Mouse (Mus musculus) intestine, embryonic 16.5 days (tissue): ENCODE measurements at regions not wholly inside any gene's neighbourhood (a gene's known extent, or its start where the extent isn't known, plus 50 kb on each side); places are given as distances from the start of the nearest gene placed in this dataset.
A peak's percentile ranks its signal among the peaks of the same experiment; 100 is the strongest.

ENCODE experiments used
- ATAC-seq: fragments of 200-750 bp; cut with Nextera tagmentation; 2 replicates; pipeline ENCODE4 v1.8.0; 2017; ENCODE audit warnings: moderate TSS enrichment, moderate library complexity
- H3K27ac ChIP-seq: fragments of 300-500 bp; sonication (generic); 2 replicates; pipeline ENCODE4 v1.5.1; 2014; ENCODE audit warnings: mild to moderate bottlenecking, low read length
- H3K27me3 ChIP-seq: fragments of 300-500 bp; sonication (generic); replicated peaks from 2 replicates; pipeline ENCODE4 v1.6.1; 2014; ENCODE audit warnings: low read length, control low read depth, mixed read lengths; ENCODE audit not compliant: control insufficient read depth, insufficient read depth
- H3K36me3 ChIP-seq: fragments of 300-500 bp; sonication (generic); 2 replicates; pipeline ENCODE4 v1.6.1; 2014; ENCODE audit warnings: low read length, control low read depth; ENCODE audit not compliant: control insufficient read depth, insufficient read depth
- H3K4me1 ChIP-seq: fragments of 300-500 bp; sonication (generic); 2 replicates; pipeline ENCODE4 v1.6.1; 2014; ENCODE audit warnings: low read length, control low read depth, mixed read lengths; ENCODE audit not compliant: control insufficient read depth, insufficient read depth
- H3K4me2 ChIP-seq: fragments of 300-500 bp; sonication (generic); 2 replicates; pipeline ENCODE4 v1.6.1; 2014; ENCODE audit warnings: low read depth, low read length, control low read depth
- H3K4me3 ChIP-seq: fragments of 300-500 bp; sonication (generic); 2 replicates; pipeline ENCODE4 v1.5.1; 2014; ENCODE audit warnings: mild to moderate bottlenecking, low read length
- H3K9ac ChIP-seq: fragments of 300-500 bp; sonication (generic); 2 replicates; pipeline ENCODE4 v1.6.1; 2014; ENCODE audit warnings: low read depth, low read length
- H3K9me3 ChIP-seq: fragments of 300-500 bp; sonication (generic); 2 replicates; pipeline ENCODE4 v1.6.1; 2016; ENCODE audit warnings: low read length, control low read depth; ENCODE audit not compliant: control insufficient read depth
- WGBS: fragments of 180-500 bp; shearing (Covaris S2); extraction: QIAGEN DNeasy Blood & Tissue Kit; methylation state at CpG from one replicate; pipeline ENCODE4 v1.1.7; 2014; 5-methylcytosine and 5-hydroxymethylcytosine counted together

GRCm38 (mm10) chr10:125467503-125467902 is 78.2 kb upstream of the Slc16a7 start:
- H3K27ac ChIP-seq: no peak overlapping the region
- no peaks in the 10 kb centered on the region for H3K27me3 ChIP-seq
- no peaks in the 10 kb centered on the region for H3K36me3 ChIP-seq
- no peak overlapping the region for H3K4me2 ChIP-seq
- H3K4me3 ChIP-seq: no peak overlapping the region
- 85% methylated on average over 5 of the region's 5 CpGs for WGBS
- ATAC-seq: no peak
- H3K9me3 ChIP-seq: no peaks in the 10 kb centered on the region
- H3K4me1 ChIP-seq: no peaks in the 10 kb centered on the region
- no peak overlapping the region for H3K9ac ChIP-seq

DNA sequence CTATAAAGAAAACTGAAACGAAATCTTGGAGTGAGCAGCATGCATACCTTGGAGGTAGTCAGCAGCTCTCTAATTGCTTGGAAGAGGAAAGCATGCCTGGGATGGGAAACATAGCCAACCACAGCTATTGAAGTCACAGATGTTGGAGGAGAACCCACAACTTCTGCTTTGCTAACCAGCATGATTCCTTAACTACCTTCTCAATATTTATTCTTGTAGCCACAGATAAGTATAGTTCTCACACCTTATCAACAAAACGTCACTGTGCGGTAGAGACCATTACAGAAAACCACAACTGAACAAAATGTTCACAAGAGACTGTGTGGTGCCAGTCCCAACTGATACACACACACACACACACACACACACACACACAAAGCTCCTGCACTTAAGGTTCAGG is 99.1 kb upstream of the Slc16a7 start:
- Histone ChIP-seq H3K36me3 (no peaks in the 10 kb centered on the region), H3K4me3 (no peak overlapping the region), H3K27ac (no peak overlapping the region), H3K9me3 (no peaks in the 10 kb centered on the region), H3K4me2 (no peak overlapping the region), H3K9ac (no peak overlapping the region), H3K4me1 (no peaks in the 10 kb centered on the region), H3K27me3 (no peaks in the 10 kb centered on the region)
- no peak for ATAC-seq
- WGBS: 78% methylated on average over 3 of the region's 3 CpGs

DNA sequence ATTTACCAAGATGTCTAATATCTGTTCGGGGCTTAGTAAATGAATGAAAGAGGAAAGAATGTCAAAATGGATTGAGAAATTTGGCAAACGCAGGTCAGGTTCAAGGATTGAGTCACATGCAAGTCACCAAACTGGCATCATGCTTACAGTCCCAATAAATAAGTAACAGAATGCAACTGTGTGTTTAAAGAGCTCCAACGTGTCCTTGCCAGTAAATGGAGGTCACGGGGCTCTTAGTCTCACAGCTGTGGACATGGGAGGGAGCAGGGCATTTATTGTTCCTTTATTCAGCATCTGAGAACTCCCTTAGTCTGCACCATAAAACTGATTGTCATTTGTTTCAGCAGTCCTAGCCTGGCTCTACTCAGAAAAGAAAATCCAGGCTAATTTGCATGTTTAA is 101.1 kb upstream of the Slc16a7 start:
- Histone ChIP-seq H3K36me3 (no peaks in the 10 kb centered on the region), H3K4me1 (no peaks in the 10 kb centered on the region), H3K4me2 (no peak overlapping the region), H3K27me3 (no peaks in the 10 kb centered on the region), H3K27ac (no peak overlapping the region), H3K9ac (no peak overlapping the region), H3K9me3 (no peaks in the 10 kb centered on the region), H3K4me3 (no peak overlapping the region)
- 37% methylated on average over 4 of the region's 4 CpGs for WGBS
- no peak for ATAC-seq

DNA sequence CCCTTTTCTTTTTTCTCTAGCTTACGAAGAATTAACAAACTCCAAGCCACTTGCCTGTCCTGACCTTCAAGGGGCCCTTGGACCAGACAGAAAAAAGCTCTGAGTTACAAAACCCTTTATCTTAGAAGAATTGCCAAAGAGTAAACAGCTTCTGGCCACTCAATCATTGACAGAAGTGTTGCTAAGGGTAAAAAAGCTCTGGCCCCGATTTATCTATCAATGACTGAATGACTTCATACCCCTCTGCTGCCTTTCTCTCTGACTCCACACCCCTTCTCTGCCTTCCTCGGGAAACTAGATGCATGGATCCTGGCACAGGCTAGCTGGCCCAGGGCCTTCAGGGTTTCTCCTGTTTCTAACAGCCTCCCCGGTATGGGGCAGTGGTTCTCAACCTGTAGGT is 105.2 kb upstream of the Slc16a7 start:
- Histone ChIP-seq H3K4me1 (no peaks in the 10 kb centered on the region), H3K9me3 (no peaks in the 10 kb centered on the region), H3K36me3 (no peaks in the 10 kb centered on the region), H3K27me3 (no peaks in the 10 kb centered on the region), H3K27ac (no peak overlapping the region), H3K4me3 (no peak overlapping the region), H3K4me2 (no peak overlapping the region), H3K9ac (no peak overlapping the region)
- no peak for ATAC-seq
- WGBS: 63% methylated on average over 4 of the region's 4 CpGs

- H3K4me3 ChIP-seq: no peak overlapping the region
- H3K4me2 ChIP-seq: no peak overlapping the region
- WGBS: 31% methylated on average over 1 of the region's 1 CpGs
- no peak overlapping the region for H3K27ac ChIP-seq
- no peaks in the 10 kb centered on the region for H3K27me3 ChIP-seq
- no peak overlapping the region for H3K9ac ChIP-seq
- ATAC-seq: no peak
- no peaks in the 10 kb centered on the region for H3K4me1 ChIP-seq
- no peaks in the 10 kb centered on the region for H3K9me3 ChIP-seq
- no peaks in the 10 kb centered on the region for H3K36me3 ChIP-seq
These were observed 109.1 kb upstream of the Slc16a7 start for GRCm38 (mm10) chr10:125498347-125498746.

DNA sequence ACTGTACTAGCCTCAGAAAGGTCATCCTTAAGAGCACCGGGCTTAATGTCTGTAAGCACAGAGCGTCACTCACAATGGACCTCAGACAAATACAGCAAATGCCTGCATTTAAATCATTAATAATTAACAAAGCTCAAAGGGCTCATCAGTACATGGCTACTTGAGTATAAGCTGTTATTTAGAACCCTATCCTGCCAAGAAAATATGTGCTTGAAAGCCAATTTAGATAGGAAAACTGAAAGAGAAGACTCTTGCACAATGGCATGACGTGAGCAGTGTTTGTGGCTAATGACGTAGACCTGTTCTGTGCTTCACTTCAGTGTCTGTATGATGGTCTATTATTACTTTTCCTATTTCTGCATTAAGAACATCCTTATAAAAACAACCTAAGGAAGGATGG is 111.1 kb upstream of the Slc16a7 start:
- 58% methylated on average over 4 of the region's 4 CpGs for WGBS
- H3K36me3 ChIP-seq: no peaks in the 10 kb centered on the region
- H3K4me3 ChIP-seq: no peak overlapping the region
- no peak overlapping the region for H3K27ac ChIP-seq
- ATAC-seq: peak; percentile 87
- no peaks in the 10 kb centered on the region for H3K27me3 ChIP-seq
- no peak overlapping the region for H3K9ac ChIP-seq
- H3K4me1 ChIP-seq: no peaks in the 10 kb centered on the region
- H3K9me3 ChIP-seq: no peaks in the 10 kb centered on the region
- H3K4me2 ChIP-seq: no peak overlapping the region

- H3K4me1 ChIP-seq: no peaks in the 10 kb centered on the region
- no peaks in the 10 kb centered on the region for H3K9me3 ChIP-seq
- H3K4me3 ChIP-seq: no peak overlapping the region
- WGBS: 47% methylated on average over 5 of the region's 5 CpGs
- no peaks in the 10 kb centered on the region for H3K27me3 ChIP-seq
- H3K4me2 ChIP-seq: no peak overlapping the region
- no peak overlapping the region for H3K27ac ChIP-seq
- no peak overlapping the region for H3K9ac ChIP-seq
- H3K36me3 ChIP-seq: no peaks in the 10 kb centered on the region
- no peak for ATAC-seq
These were observed 125.8 kb upstream of the Slc16a7 start for GRCm38 (mm10) chr10:125515026-125515425.

DNA sequence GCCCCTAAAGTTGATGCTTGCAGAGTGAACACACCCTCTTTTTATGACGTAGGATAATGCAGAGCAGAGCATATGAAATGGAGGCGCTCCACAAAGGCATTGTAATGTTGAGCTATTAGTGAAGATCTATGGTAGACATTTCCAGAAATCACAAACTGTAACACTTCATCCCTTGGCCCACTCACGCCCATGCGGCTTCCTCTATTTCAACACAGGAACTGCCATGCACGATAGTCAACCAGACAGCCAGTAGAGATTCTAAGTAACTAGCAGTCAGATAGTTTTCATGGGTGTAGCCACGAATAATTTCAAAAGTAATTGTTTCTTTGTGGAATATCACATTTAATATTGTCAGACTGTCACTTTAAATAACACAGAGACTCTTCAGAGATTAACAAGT is 141.6 kb upstream of the Slc16a7 start:
- H3K4me2 ChIP-seq: no peak overlapping the region
- 87% methylated on average over 6 of the region's 6 CpGs for WGBS
- H3K27ac ChIP-seq: no peak overlapping the region
- no peaks in the 10 kb centered on the region for H3K36me3 ChIP-seq
- no peaks in the 10 kb centered on the region for H3K27me3 ChIP-seq
- no peak overlapping the region for H3K9ac ChIP-seq
- H3K4me3 ChIP-seq: no peak overlapping the region
- no peak for ATAC-seq
- H3K4me1 ChIP-seq: no peaks in the 10 kb centered on the region
- H3K9me3 ChIP-seq: no peaks in the 10 kb centered on the region

- Histone ChIP-seq H3K27me3 (no peaks in the 10 kb centered on the region), H3K36me3 (no peaks in the 10 kb centered on the region), H3K9ac (no peak overlapping the region), H3K4me2 (no peak overlapping the region), H3K4me3 (no peak overlapping the region), H3K9me3 (no peaks in the 10 kb centered on the region), H3K27ac (no peak overlapping the region), H3K4me1 (no peaks in the 10 kb centered on the region)
- 41% methylated on average over 1 of the region's 1 CpGs for WGBS
- no peak for ATAC-seq
These were observed 149.1 kb upstream of the Slc16a7 start for GRCm38 (mm10) chr10:125538316-125538715.

DNA sequence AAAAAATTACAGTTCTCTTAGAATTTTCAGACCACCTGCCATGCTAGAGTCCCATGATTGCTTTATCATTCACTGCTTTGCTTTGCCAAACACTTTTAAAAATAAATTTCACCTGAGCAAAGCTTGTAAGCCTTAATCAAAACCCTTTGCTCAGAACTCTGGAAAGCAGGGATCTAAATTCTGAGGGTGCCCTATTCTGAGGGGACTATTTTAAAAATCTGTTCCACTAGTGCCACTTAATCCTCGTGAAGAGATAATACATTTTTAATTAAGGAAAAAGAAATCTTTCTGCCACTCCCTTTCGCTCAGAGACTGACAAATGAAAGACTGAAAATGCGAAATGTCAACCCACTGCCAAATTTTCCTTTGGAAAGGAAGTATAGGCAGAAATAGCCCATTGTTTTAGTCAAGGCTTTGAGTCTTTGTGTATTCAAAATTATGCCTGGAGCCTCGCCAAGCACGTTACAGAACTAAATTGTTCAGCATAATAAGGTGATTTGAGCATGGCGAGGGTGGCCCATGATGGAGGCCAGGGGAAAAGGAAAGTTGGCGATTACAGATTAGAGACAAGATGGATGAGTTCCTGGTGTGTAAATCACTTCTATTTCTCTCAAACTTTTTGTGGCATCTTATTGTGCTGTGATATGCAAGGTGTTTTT is 197.4 kb upstream of the Slc16a7 start:
- no peak overlapping the region for H3K9ac ChIP-seq
- 72% methylated on average over 7 of the region's 7 CpGs for WGBS

More for the DNA sequence above, 197.4 kb upstream of the Slc16a7 start:
- Histone ChIP-seq H3K27me3 (no peaks in the 10 kb centered on the region), H3K4me2 (no peak overlapping the region), H3K27ac (no peak overlapping the region), H3K4me1 (no peaks in the 10 kb centered on the region), H3K9me3 (no peaks in the 10 kb centered on the region), H3K36me3 (no peaks in the 10 kb centered on the region), H3K4me3 (no peak overlapping the region)
- ATAC-seq: no peak
